Mouse (Mus musculus) gastrocnemius, adult 18-20 months (tissue): ENCODE results near the gene BC049352. TPM values are rescaled to one million over a fixed set of nuclear protein-coding genes. Genes with fewer than 3 reads are reported as not detected.
A peak's percentile ranks its signal among the peaks of the same experiment; 100 is the strongest.

Source experiments
- DNase-seq: peaks from one replicate; pipeline ENCODE4 v3.0.0; 2021; ENCODE audit warnings: low spot score
- total RNA-seq, 2 experiments: library from RNA; stranded (reverse); gene quantifications; 2 replicates each; pipeline ENCODE4 v1.2.3; 2021

The BC049352 gene
- total RNA-seq, 2 experiments from 2014 or later: 1.2 to 1.7 TPM

- DNase-seq: no peak
Observed at GRCm38 (mm10) chr9:45188570-45189563, 7.1 kb downstream of the BC049352 start.

GRCm38 (mm10) chr9:45189661-45190174 is 7.9 kb downstream of the BC049352 start:
- no peak for DNase-seq

- DNase-seq: no peak
Observed at GRCm38 (mm10) chr9:45195468-45195867, 13.7 kb downstream of the BC049352 start.

GRCm38 (mm10) chr9:45196125-45196830 is 14.5 kb downstream of the BC049352 start:
- no peak for DNase-seq

GRCm38 (mm10) chr9:45197549-45197948 is 15.7 kb downstream of the BC049352 start:
- no peak for DNase-seq

- DNase-seq: peak; percentile 63
Observed at GRCm38 (mm10) chr9:45201319-45201947, 19.6 kb downstream of the BC049352 start.

GRCm38 (mm10) chr9:45202021-45202798 is 20.4 kb downstream of the BC049352 start:
- no peak for DNase-seq

GRCm38 (mm10) chr9:45203797-45204410 is 22.1 kb downstream of the BC049352 start, which contains the start of gene Tmprss4:
Gene Tmprss4, minus strand, starts transcription at chr9:45204092.
- DNase-seq: no peak

- DNase-seq: no peak
Observed at GRCm38 (mm10) chr9:45205143-45205542, 23.3 kb downstream of the BC049352 start.

GRCm38 (mm10) chr9:45206121-45206520 is 24.3 kb downstream of the BC049352 start:
- no peak for DNase-seq

- DNase-seq: no peak
Observed at GRCm38 (mm10) chr9:45207015-45207743, 25.4 kb downstream of the BC049352 start.

GRCm38 (mm10) chr9:45212001-45212400 is 30.2 kb downstream of the BC049352 start:
- DNase-seq: no peak

- no peak for DNase-seq
Observed at GRCm38 (mm10) chr9:45215526-45216179, 33.8 kb downstream of the BC049352 start.

GRCm38 (mm10) chr9:45219644-45220043 is 37.8 kb downstream of the BC049352 start:
- DNase-seq: no peak

GRCm38 (mm10) chr9:45221567-45221966 is 39.8 kb downstream of the BC049352 start:
- DNase-seq: peak; percentile 89

- no peak for DNase-seq
Observed at GRCm38 (mm10) chr9:45229359-45229758, 47.6 kb downstream of the BC049352 start.

GRCm38 (mm10) chr9:45235668-45236227 is 53.9 kb downstream of the BC049352 start:
- no peak for DNase-seq

GRCm38 (mm10) chr9:45236744-45237143 is 54.9 kb downstream of the BC049352 start:
- no peak for DNase-seq

GRCm38 (mm10) chr9:45241397-45241796 is 59.6 kb downstream of the BC049352 start:
- DNase-seq: no peak
